Mouse (Mus musculus) cerebellum, postnatal 10 days (tissue): ENCODE results near the gene Ccdc65.
"Not testable (repeated sequence)": the region's sequence is repeated elsewhere in the genome, so short reads cannot be mapped to it uniquely, and the experiment has no call there.

Experiments
- DNase-seq, 2 experiments: peaks; one replicate each; pipeline ENCODE4 v3.0.0; 2021; ENCODE audit warnings: mixed read lengths in 2 of 2

The Ccdc65 gene

GRCm38 (mm10) chr15:98738796-98739195, 30.8 kb downstream of the Ccdc65 start:
- no peak for DNase-seq

- no peak for DNase-seq
Measured at GRCm38 (mm10) chr15:98740219-98740618, 32.2 kb downstream of the Ccdc65 start.

GRCm38 (mm10) chr15:98742766-98743428, 34.9 kb downstream of the Ccdc65 start:
- DNase-seq = no peak

GRCm38 (mm10) chr15:98743863-98744262, 35.9 kb downstream of the Ccdc65 start:
- not testable (repeated sequence) for DNase-seq

- DNase-seq = no peak
Measured at GRCm38 (mm10) chr15:98746344-98746965, 38.4 kb downstream of the Ccdc65 start.

- no peak for DNase-seq
Measured at GRCm38 (mm10) chr15:98747296-98747695, 39.3 kb downstream of the Ccdc65 start.

GRCm38 (mm10) chr15:98749093-98749492, 41.1 kb downstream of the Ccdc65 start:
- DNase-seq = no peak

- DNase-seq = no peak
Measured at GRCm38 (mm10) chr15:98753021-98753423, 45.0 kb downstream of the Ccdc65 start.

GRCm38 (mm10) chr15:98754125-98754524, 46.1 kb downstream of the Ccdc65 start:
- no peak for DNase-seq

- peak; percentile 89 to 92 for DNase-seq
Measured at GRCm38 (mm10) chr15:98762201-98762621, 54.2 kb downstream of the Ccdc65 start.

GRCm38 (mm10) chr15:98762670-98763529, 54.9 kb downstream of the Ccdc65 start, which contains the start of gene Arf3:
TSS of gene Arf3 (minus strand) at chr15:98763214.
- DNase-seq = peak; percentile 97 to 98

GRCm38 (mm10) chr15:98765929-98766328, 57.9 kb downstream of the Ccdc65 start:
- peak in 1 of 2 experiments; percentile 37 for DNase-seq

GRCm38 (mm10) chr15:98768259-98768658, 60.3 kb downstream of the Ccdc65 start:
- no peak for DNase-seq

GRCm38 (mm10) chr15:98771813-98772425, 63.9 kb downstream of the Ccdc65 start:
- DNase-seq = no peak

- no peak for DNase-seq
Measured at GRCm38 (mm10) chr15:98772511-98773211, 64.7 kb downstream of the Ccdc65 start.
